Mouse (Mus musculus): ENCODE data around the gene Cacna2d1.

- no peak for TF ChIP-seq CTCF (IDR thresholded peaks at IDR 0.05; ENCODE audit: control insufficient read depth, insufficient read depth, low read length)
- no peak for TF ChIP-seq POLR2A (IDR thresholded peaks at IDR 0.05; ENCODE audit: borderline replicate concordance, control insufficient read depth, low read depth, low read length)
Observed at GRCm38 (mm10) chr5:15948290-15949037, 14.0 kb downstream of the Cacna2d1 start.
